Mouse (Mus musculus) regulatory T cell (primary cell): ENCODE data around the gene Atp6v0a2.

Experiments used
- in situ Hi-C: fragments of 300-600 bp; cut with MboI, MseI; formaldehyde crosslinking; loops from one replicate; pipeline ENCODE4 v1.15.1; 2025; ENCODE audit warnings: high pct_unique_total_duplicates

The Atp6v0a2 gene

GRCm38 (mm10) chr5:124636139-124636538 is 7.8 kb downstream of the Atp6v0a2 start:
- in situ Hi-C loops: loop anchor here (10.0 to 25.0 kb wide), 3 partner anchors 376 to 709 kb away; partner anchors contain the start of genes Rflna and Scarb1

GRCm38 (mm10) chr5:124636694-124637093 is 8.3 kb downstream of the Atp6v0a2 start:
- in situ Hi-C loops: loop anchor here (10.0 to 25.0 kb wide), 3 partner anchors 376 to 708 kb away; partner anchors contain the start of genes Rflna and Scarb1

GRCm38 (mm10) chr5:124637300-124637699 is 8.9 kb downstream of the Atp6v0a2 start:
- in situ Hi-C loops: loop anchor here (10.0 to 25.0 kb wide), 3 partner anchors 375 to 708 kb away; partner anchors contain the start of genes Rflna and Scarb1

GRCm38 (mm10) chr5:124637836-124638235 is 9.5 kb downstream of the Atp6v0a2 start:
- in situ Hi-C loops: loop anchor here (10.0 to 25.0 kb wide), 3 partner anchors 374 to 707 kb away; partner anchors contain the start of genes Rflna and Scarb1

- in situ Hi-C loops: loop anchor here (5.0 to 10.0 kb wide), 3 partner anchors 66 to 326 kb away; no protein-coding TSS in a partner anchor
Observed at GRCm38 (mm10) chr5:124713741-124714140, 85.4 kb downstream of the Atp6v0a2 start.

- in situ Hi-C loops: loop anchor here (10.0 kb wide), 1 partner anchor 200 kb away; no protein-coding TSS in a partner anchor
Observed at GRCm38 (mm10) chr5:124715135-124715534, 86.8 kb downstream of the Atp6v0a2 start.

- in situ Hi-C loops: loop anchor here (10.0 kb wide), 1 partner anchor 203 kb away; no protein-coding TSS in a partner anchor
Observed at GRCm38 (mm10) chr5:124717969-124718368, 89.6 kb downstream of the Atp6v0a2 start.

GRCm38 (mm10) chr5:124718396-124718795 is 90.0 kb downstream of the Atp6v0a2 start:
- in situ Hi-C loops: loop anchor here (10.0 kb wide), 1 partner anchor 204 kb away; no protein-coding TSS in a partner anchor

- in situ Hi-C loops: no loop called here
Observed at GRCm38 (mm10) chr5:124723125-124723524, 94.7 kb downstream of the Atp6v0a2 start.

- in situ Hi-C loops: loop anchor here (5.0 to 25.0 kb wide), 2 partner anchors 123 to 763 kb away; partner anchors contain the start of gene Hip1r
Observed at GRCm38 (mm10) chr5:124724997-124725396, 96.6 kb downstream of the Atp6v0a2 start, which contains the start of gene Dnah10. Dnah10 (plus strand) TSS chr5:124725085.

- in situ Hi-C loops: loop anchor here (5.0 to 25.0 kb wide), 3 partner anchors 127 to 865 kb away; partner anchors contain the start of genes Hcar2 and Hip1r
Observed at GRCm38 (mm10) chr5:124729662-124730206, 101.4 kb downstream of the Atp6v0a2 start.

- in situ Hi-C loops: loop anchor here (10.0 to 25.0 kb wide), 2 partner anchors 772 to 869 kb away; partner anchors contain the start of genes Hcar2 and Hip1r
Observed at GRCm38 (mm10) chr5:124733961-124734360, 105.6 kb downstream of the Atp6v0a2 start.

GRCm38 (mm10) chr5:124741898-124742599 is 113.7 kb downstream of the Atp6v0a2 start:
- in situ Hi-C loops: loop anchor here (25.0 kb wide), 1 partner anchor 780 kb away; the partner anchor contains the start of gene Hip1r

GRCm38 (mm10) chr5:124743841-124744240 is 115.5 kb downstream of the Atp6v0a2 start:
- in situ Hi-C loops: loop anchor here (25.0 kb wide), 1 partner anchor 782 kb away; the partner anchor contains the start of gene Hip1r

GRCm38 (mm10) chr5:124746220-124746619 is 117.8 kb downstream of the Atp6v0a2 start:
- in situ Hi-C loops: loop anchor here (25.0 kb wide), 1 partner anchor 784 kb away; the partner anchor contains the start of gene Hip1r

GRCm38 (mm10) chr5:124748296-124748695 is 119.9 kb downstream of the Atp6v0a2 start:
- in situ Hi-C loops: loop anchor here (25.0 kb wide), 1 partner anchor 786 kb away; the partner anchor contains the start of gene Hip1r

- in situ Hi-C loops: no loop called here
Observed at GRCm38 (mm10) chr5:124751656-124752055, 123.3 kb downstream of the Atp6v0a2 start.

- in situ Hi-C loops: no loop called here
Observed at GRCm38 (mm10) chr5:124761011-124761410, 132.6 kb downstream of the Atp6v0a2 start.

- in situ Hi-C loops: no loop called here
Observed at GRCm38 (mm10) chr5:124761787-124762186, 133.4 kb downstream of the Atp6v0a2 start.
